Mouse (Mus musculus) liver, embryonic 14.5 days (tissue): Measurements from ENCODE around the gene Dbn1.

Experiments used
- CTCF ChIP-seq: IDR thresholded peaks from 2 replicates; pipeline ENCODE4 v1.5.1; 2016; ENCODE audit warnings: antibody characterized with exemption, low read depth, control low read depth
- EP300 ChIP-seq: IDR thresholded peaks from 2 replicates; pipeline ENCODE4 v1.6.1; 2016; ENCODE audit warnings: antibody characterized with exemption, low read depth

GRCm38 (mm10) chr13:55486029-55486794 is 1.7 kb downstream of the Dbn1 start:
- TF ChIP-seq CTCF (no peak), EP300 (no peak)
